Mouse (Mus musculus): ENCODE measurements at regions not wholly inside any gene's neighbourhood (a gene's known extent, or its start where the extent isn't known, plus 50 kb on each side); places are given as distances from the start of the nearest gene placed in this dataset.

GRCm38 (mm10) chr3:84378987-84379556, 72.4 kb upstream of the Trim2 start:
- Histone ChIP-seq H3K79me2 (ENCODE audit: control insufficient read depth, insufficient read depth) (no peaks in the 10 kb centered on the region), H3K4me2 (ENCODE audit: low read depth) (no peak overlapping the region), H3K36me3 (ENCODE audit: control insufficient read depth, insufficient read depth) (no peaks in the 10 kb centered on the region), H3K4me3 (no peak overlapping the region), H3K27me3 (ENCODE audit: control insufficient read depth, insufficient read depth, insufficient read length) (no peaks in the 10 kb centered on the region), H3ac (ENCODE audit: control insufficient read depth, insufficient read length) (no peak overlapping the region)
- TF ChIP-seq TCF3 (IDR thresholded peaks at IDR 0.05; ENCODE audit: insufficient read length, low read depth) (no peak), USF1 (IDR thresholded peaks at IDR 0.05; ENCODE audit: low read depth) (no peak), POLR2AphosphoS2 (IDR thresholded peaks at IDR 0.05; ENCODE audit: insufficient read length, low read depth) (no peak), TCF12 (IDR thresholded peaks at IDR 0.05; ENCODE audit: insufficient read depth, poor library complexity, severe bottlenecking) (no peak), POLR2A (IDR thresholded peaks at IDR 0.05; ENCODE audit: insufficient read length, low read depth) (no peak), MAX (IDR thresholded peaks at IDR 0.05; ENCODE audit: low read depth) (no peak), SRF (IDR thresholded peaks at IDR 0.05; ENCODE audit: control insufficient read depth, insufficient read length, low read depth) (no peak), REST (IDR thresholded peaks at IDR 0.05; ENCODE audit: insufficient read depth, insufficient read length) (no peak), CEBPB (IDR thresholded peaks at IDR 0.05; ENCODE audit: insufficient read depth, poor library complexity, severe bottlenecking) (no peak), E2F4 (IDR thresholded peaks at IDR 0.05; ENCODE audit: insufficient read depth) (no peak), MYOD1 (IDR thresholded peaks at IDR 0.05; ENCODE audit: control insufficient read depth in 1 of 3, insufficient read length in 2 of 3, low read depth in 2 of 3) (no peak), MYOG (IDR thresholded peaks at IDR 0.05; ENCODE audit: control insufficient read depth in 1 of 3, insufficient read depth in 1 of 3, insufficient read length in 2 of 3, low read depth in 2 of 3) (no peak)

GRCm38 (mm10) chr3:84376510-84376909, 69.8 kb upstream of the Trim2 start:
- no peak overlapping the region for H3K4me3 ChIP-seq
- no peak overlapping the region for H3ac ChIP-seq (ENCODE audit: control insufficient read depth, insufficient read length)
- TF ChIP-seq TCF3 (IDR thresholded peaks at IDR 0.05; ENCODE audit: insufficient read length, low read depth) (no peak), E2F4 (IDR thresholded peaks at IDR 0.05; ENCODE audit: insufficient read depth) (no peak), MYOD1 (IDR thresholded peaks at IDR 0.05; ENCODE audit: control insufficient read depth in 1 of 3, insufficient read length in 2 of 3, low read depth in 2 of 3) (no peak), CEBPB (IDR thresholded peaks at IDR 0.05; ENCODE audit: insufficient read depth, poor library complexity, severe bottlenecking) (no peak), POLR2A (IDR thresholded peaks at IDR 0.05; ENCODE audit: insufficient read length, low read depth) (no peak), SRF (IDR thresholded peaks at IDR 0.05; ENCODE audit: control insufficient read depth, insufficient read length, low read depth) (no peak), MYOG (IDR thresholded peaks at IDR 0.05; ENCODE audit: control insufficient read depth in 1 of 3, insufficient read depth in 1 of 3, insufficient read length in 2 of 3, low read depth in 2 of 3) (no peak), REST (IDR thresholded peaks at IDR 0.05; ENCODE audit: insufficient read depth, insufficient read length) (no peak), USF1 (IDR thresholded peaks at IDR 0.05; ENCODE audit: low read depth) (no peak), MAX (IDR thresholded peaks at IDR 0.05; ENCODE audit: low read depth) (no peak), TCF12 (IDR thresholded peaks at IDR 0.05; ENCODE audit: insufficient read depth, poor library complexity, severe bottlenecking) (no peak), POLR2AphosphoS2 (IDR thresholded peaks at IDR 0.05; ENCODE audit: insufficient read length, low read depth) (no peak)
- H3K79me2 ChIP-seq (ENCODE audit: control insufficient read depth, insufficient read depth) = no peaks in the 10 kb centered on the region
- H3K27me3 ChIP-seq (ENCODE audit: control insufficient read depth, insufficient read depth, insufficient read length) = no peaks in the 10 kb centered on the region
- H3K4me2 ChIP-seq (ENCODE audit: low read depth) = no peak overlapping the region
- H3K36me3 ChIP-seq (ENCODE audit: control insufficient read depth, insufficient read depth) = no peaks in the 10 kb centered on the region

GRCm38 (mm10) chr3:84375832-84376231, 69.2 kb upstream of the Trim2 start:
- TF ChIP-seq TCF3 (IDR thresholded peaks at IDR 0.05; ENCODE audit: insufficient read length, low read depth) = no peak
- TF ChIP-seq USF1 (IDR thresholded peaks at IDR 0.05; ENCODE audit: low read depth) = no peak
- TF ChIP-seq SRF (IDR thresholded peaks at IDR 0.05; ENCODE audit: control insufficient read depth, insufficient read length, low read depth) = no peak
- no peak for TF ChIP-seq MYOD1 (IDR thresholded peaks at IDR 0.05; ENCODE audit: control insufficient read depth in 1 of 3, insufficient read length in 2 of 3, low read depth in 2 of 3)
- TF ChIP-seq POLR2AphosphoS2 (IDR thresholded peaks at IDR 0.05; ENCODE audit: insufficient read length, low read depth) = no peak
- Histone ChIP-seq H3K4me3 (no peak overlapping the region), H3K36me3 (ENCODE audit: control insufficient read depth, insufficient read depth) (no peaks in the 10 kb centered on the region), H3K4me2 (ENCODE audit: low read depth) (no peak overlapping the region), H3K79me2 (ENCODE audit: control insufficient read depth, insufficient read depth) (no peaks in the 10 kb centered on the region), H3ac (ENCODE audit: control insufficient read depth, insufficient read length) (no peak overlapping the region), H3K27me3 (ENCODE audit: control insufficient read depth, insufficient read depth, insufficient read length) (no peaks in the 10 kb centered on the region)

- no peak overlapping the region for H3K4me2 ChIP-seq (ENCODE audit: low read depth)
- no peaks in the 10 kb centered on the region for H3K79me2 ChIP-seq (ENCODE audit: control insufficient read depth, insufficient read depth)
- TF ChIP-seq MYOD1 (IDR thresholded peaks at IDR 0.05; ENCODE audit: control insufficient read depth in 1 of 3, insufficient read length in 2 of 3, low read depth in 2 of 3) = no peak
- H3K36me3 ChIP-seq (ENCODE audit: control insufficient read depth, insufficient read depth) = no peaks in the 10 kb centered on the region
- H3K4me3 ChIP-seq = no peak overlapping the region
- no peak overlapping the region for H3ac ChIP-seq (ENCODE audit: control insufficient read depth, insufficient read length)
- no peaks in the 10 kb centered on the region for H3K27me3 ChIP-seq (ENCODE audit: control insufficient read depth, insufficient read depth, insufficient read length)
Observed at GRCm38 (mm10) chr3:84371842-84372241, 65.2 kb upstream of the Trim2 start.

- Histone ChIP-seq H3K4me3 (no peak overlapping the region), H3K36me3 (ENCODE audit: control insufficient read depth, insufficient read depth) (no peaks in the 10 kb centered on the region), H3K4me2 (ENCODE audit: low read depth) (no peak overlapping the region), H3ac (ENCODE audit: control insufficient read depth, insufficient read length) (no peak overlapping the region), H3K27me3 (ENCODE audit: control insufficient read depth, insufficient read depth, insufficient read length) (no peaks in the 10 kb centered on the region), H3K79me2 (ENCODE audit: control insufficient read depth, insufficient read depth) (no peaks in the 10 kb centered on the region)
- TF ChIP-seq E2F4 (IDR thresholded peaks at IDR 0.05; ENCODE audit: insufficient read depth) (no peak), MAX (IDR thresholded peaks at IDR 0.05; ENCODE audit: low read depth) (no peak), USF1 (IDR thresholded peaks at IDR 0.05; ENCODE audit: low read depth) (no peak), REST (IDR thresholded peaks at IDR 0.05; ENCODE audit: insufficient read depth, insufficient read length) (no peak), MYOG (IDR thresholded peaks at IDR 0.05; ENCODE audit: control insufficient read depth in 1 of 3, insufficient read depth in 1 of 3, insufficient read length in 2 of 3, low read depth in 2 of 3) (no peak), TCF12 (IDR thresholded peaks at IDR 0.05; ENCODE audit: insufficient read depth, poor library complexity, severe bottlenecking) (no peak), POLR2AphosphoS2 (IDR thresholded peaks at IDR 0.05; ENCODE audit: insufficient read length, low read depth) (no peak), MYOD1 (IDR thresholded peaks at IDR 0.05; ENCODE audit: control insufficient read depth in 1 of 3, insufficient read length in 2 of 3, low read depth in 2 of 3) (no peak), CEBPB (IDR thresholded peaks at IDR 0.05; ENCODE audit: insufficient read depth, poor library complexity, severe bottlenecking) (no peak), TCF3 (IDR thresholded peaks at IDR 0.05; ENCODE audit: insufficient read length, low read depth) (no peak), SRF (IDR thresholded peaks at IDR 0.05; ENCODE audit: control insufficient read depth, insufficient read length, low read depth) (no peak), POLR2A (IDR thresholded peaks at IDR 0.05; ENCODE audit: insufficient read length, low read depth) (no peak)
Observed at GRCm38 (mm10) chr3:84367145-84367740, 60.6 kb upstream of the Trim2 start.
